Mouse (Mus musculus) kidney, embryonic 16.5 days (tissue): ENCODE data around the gene Aspdh. TPM values are rescaled to one million over a fixed set of nuclear protein-coding genes. Genes with fewer than 3 reads are reported as not detected.

ENCODE experiments used
- ATAC-seq: fragments of 200-750 bp; cut with Nextera tagmentation; 2 replicates; pipeline ENCODE4 v1.8.0; 2017; ENCODE audit warnings: moderate TSS enrichment; ENCODE audit not compliant: low FRiP score, low TSS enrichment
- H3K27ac ChIP-seq: fragments of 300-500 bp; sonication (generic); 2 replicates; pipeline ENCODE4 v1.5.1; 2014; ENCODE audit warnings: low read length
- H3K27me3 ChIP-seq: fragments of 300-500 bp; sonication (generic); 2 replicates; pipeline ENCODE4 v1.6.1; 2014; ENCODE audit warnings: low read length, control low read depth, mixed read lengths; ENCODE audit not compliant: insufficient read depth
- H3K36me3 ChIP-seq: fragments of 300-500 bp; sonication (generic); 2 replicates; pipeline ENCODE4 v1.6.1; 2014; ENCODE audit warnings: low read length, control low read depth, mixed read lengths; ENCODE audit not compliant: insufficient read depth
- H3K4me1 ChIP-seq: fragments of 300-500 bp; sonication (generic); 2 replicates; pipeline ENCODE4 v1.6.1; 2014; ENCODE audit warnings: low read length, control low read depth, mixed read lengths; ENCODE audit not compliant: insufficient read depth
- H3K4me2 ChIP-seq: fragments of 300-500 bp; sonication (generic); replicated peaks from 2 replicates; pipeline ENCODE4 v1.6.1; 2014; ENCODE audit warnings: low read depth, low read length
- H3K4me3 ChIP-seq: fragments of 300-500 bp; sonication (generic); 2 replicates; pipeline ENCODE4 v1.5.1; 2014; ENCODE audit warnings: mild to moderate bottlenecking, low read length
- H3K9ac ChIP-seq: fragments of 300-500 bp; sonication (generic); replicated peaks from 2 replicates; pipeline ENCODE4 v1.6.1; 2014; ENCODE audit warnings: low read length
- H3K9me3 ChIP-seq: fragments of 300-500 bp; sonication (generic); 2 replicates; pipeline ENCODE4 v1.6.1; 2016; ENCODE audit warnings: low read length, control low read depth
- WGBS: fragments of 180-500 bp; shearing (Covaris S2); extraction: QIAGEN DNeasy Blood & Tissue Kit; methylation state at CpG from one replicate; pipeline ENCODE4 v1.1.7; 2014; 5-methylcytosine and 5-hydroxymethylcytosine counted together
- polyA plus RNA-seq: library from polyadenylated mRNA; unstranded; fragments of >200 nt; fragmentation: Nextera tagmentation; extraction: Ambion mirVana; gene quantifications from 2 replicates; pipeline ENCODE4 v1.2.1, GENCODE M21; 2015

The Aspdh gene
- polyA plus RNA-seq, 1 experiment from 2014 or later, result 6.9 TPM

- H3K27me3 ChIP-seq, result peaks cover 34% of the 10 kb centered on the region
- H3K36me3 ChIP-seq, result no peaks in the 10 kb centered on the region
- H3K27ac ChIP-seq, result no peak overlapping the region
- no peak overlapping the region for H3K4me2 ChIP-seq
- ATAC-seq, result no peak
- H3K9me3 ChIP-seq, result no peaks in the 10 kb centered on the region
- no peak overlapping the region for H3K9ac ChIP-seq
- 11% methylated on average over 1 of the region's 1 CpGs for WGBS
- no peaks in the 10 kb centered on the region for H3K4me1 ChIP-seq
- H3K4me3 ChIP-seq, result no peak overlapping the region
Observed at GRCm38 (mm10) chr7:44436267-44436666, 28.9 kb upstream of the Aspdh start.

GRCm38 (mm10) chr7:44437188-44437587 lies 28.0 kb upstream of the Aspdh start:
- WGBS, result 84% methylated on average over 1 of the region's 1 CpGs
- Histone ChIP-seq H3K9ac (no peak overlapping the region), H3K4me3 (no peak overlapping the region), H3K27me3 (peaks cover 35% of the 10 kb centered on the region), H3K9me3 (no peaks in the 10 kb centered on the region), H3K4me2 (no peak overlapping the region), H3K4me1 (peaks cover 6% of the 10 kb centered on the region), H3K36me3 (no peaks in the 10 kb centered on the region), H3K27ac (no peak overlapping the region)
- no peak for ATAC-seq

- H3K9me3 ChIP-seq, result no peaks in the 10 kb centered on the region
- H3K4me3 ChIP-seq, result no peak overlapping the region
- WGBS, result 69% methylated on average over 8 of the region's 8 CpGs
- H3K4me2 ChIP-seq, result no peak overlapping the region
- ATAC-seq, result no peak
- no peak overlapping the region for H3K9ac ChIP-seq
- H3K27ac ChIP-seq, result no peak overlapping the region
- peaks cover 12% of the 10 kb centered on the region for H3K4me1 ChIP-seq
- H3K36me3 ChIP-seq, result no peaks in the 10 kb centered on the region
- H3K27me3 ChIP-seq, result peaks cover 42% of the 10 kb centered on the region
Observed at GRCm38 (mm10) chr7:44437933-44438332, 27.3 kb upstream of the Aspdh start.

GRCm38 (mm10) chr7:44439696-44440095 lies 25.5 kb upstream of the Aspdh start:
- Histone ChIP-seq H3K36me3 (no peaks in the 10 kb centered on the region), H3K4me2 (no peak overlapping the region), H3K27me3 (peaks cover 60% of the 10 kb centered on the region), H3K9me3 (no peaks in the 10 kb centered on the region), H3K27ac (no peak overlapping the region), H3K9ac (no peak overlapping the region), H3K4me1 (peaks cover 14% of the 10 kb centered on the region), H3K4me3 (no peak overlapping the region)
- WGBS, result 70% methylated on average over 2 of the region's 2 CpGs
- no peak for ATAC-seq

- Histone ChIP-seq H3K27ac (no peak overlapping the region), H3K4me3 (no peak overlapping the region), H3K4me2 (no peak overlapping the region), H3K9me3 (no peaks in the 10 kb centered on the region), H3K9ac (no peak overlapping the region), H3K36me3 (no peaks in the 10 kb centered on the region), H3K4me1 (peaks cover 14% of the 10 kb centered on the region), H3K27me3 (peaks cover 65% of the 10 kb centered on the region)
- WGBS, result 82% methylated on average over 1 of the region's 1 CpGs
- ATAC-seq, result no peak
Observed at GRCm38 (mm10) chr7:44440479-44440878, 24.7 kb upstream of the Aspdh start.

GRCm38 (mm10) chr7:44441180-44441579 lies 24.0 kb upstream of the Aspdh start:
- no peak overlapping the region for H3K4me2 ChIP-seq
- no peak for ATAC-seq
- no peaks in the 10 kb centered on the region for H3K9me3 ChIP-seq
- no peaks in the 10 kb centered on the region for H3K36me3 ChIP-seq
- H3K9ac ChIP-seq, result no peak overlapping the region
- WGBS, result 17% methylated on average over 1 of the region's 1 CpGs
- peaks cover 14% of the 10 kb centered on the region for H3K4me1 ChIP-seq
- H3K4me3 ChIP-seq, result no peak overlapping the region
- H3K27ac ChIP-seq, result no peak overlapping the region
- H3K27me3 ChIP-seq, result peaks cover 72% of the 10 kb centered on the region

GRCm38 (mm10) chr7:44441648-44442109 lies 23.5 kb upstream of the Aspdh start:
- Histone ChIP-seq H3K27me3 (peaks cover 77% of the 10 kb centered on the region), H3K9me3 (no peaks in the 10 kb centered on the region), H3K4me1 (peaks cover 14% of the 10 kb centered on the region), H3K27ac (no peak overlapping the region), H3K9ac (0 out of 2 replicates have a peak overlapping the region, but pooled peaks have one; percentile 51), H3K36me3 (no peaks in the 10 kb centered on the region), H3K4me2 (peak overlapping the region; percentile 48), H3K4me3 (peak overlapping the region; percentile 26)
- no peak for ATAC-seq
- WGBS, result 1% methylated on average over 14 of the region's 14 CpGs

GRCm38 (mm10) chr7:44442407-44442821 lies 22.8 kb upstream of the Aspdh start:
- Histone ChIP-seq H3K27me3 (peaks cover 75% of the 10 kb centered on the region), H3K27ac (no peak overlapping the region), H3K4me3 (peak overlapping the region; percentile 26), H3K9me3 (no peaks in the 10 kb centered on the region), H3K36me3 (no peaks in the 10 kb centered on the region), H3K9ac (peak overlapping the region; percentile 54; the same call in 1 of the 2 replicates), H3K4me1 (peaks cover 14% of the 10 kb centered on the region), H3K4me2 (peak overlapping the region; percentile 48)
- WGBS, result 2% methylated on average over 13 of the region's 14 CpGs
- ATAC-seq, result no peak

- Histone ChIP-seq H3K9me3 (no peaks in the 10 kb centered on the region), H3K9ac (0 out of 2 replicates have a peak overlapping the region, but pooled peaks have one; percentile 16), H3K36me3 (no peaks in the 10 kb centered on the region), H3K4me2 (peak overlapping the region; percentile 48; the same call in 1 of the 2 replicates), H3K4me3 (peak overlapping the region; percentile 26; the same call in 1 of the 2 replicates), H3K27me3 (peaks cover 75% of the 10 kb centered on the region), H3K27ac (no peak overlapping the region), H3K4me1 (peaks cover 14% of the 10 kb centered on the region)
- ATAC-seq, result peak; percentile 40; the same call in 1 of the 2 replicates
- 7% methylated on average over 20 of the region's 20 CpGs for WGBS
Observed at GRCm38 (mm10) chr7:44443268-44444173, 21.7 kb upstream of the Aspdh start.
